ENCODE assay signal across 28 mouse cellular contexts in genomic region chr2:49684808-49685207, GRCm38 (mm10).
A peak's percentile ranks its signal among the peaks of the same experiment; 100 is the strongest.
DNase-seq lines count a peak whose midpoint lies in the region; ATAC-seq and TF ChIP-seq lines count a peak whose summit lies in the region.
"Had no signal": no experiment of that assay in that cellular context is flagged by ENCODE, and none has a peak within 500 bp of the region (broad histone marks: within the 10 kb centered on the region; RNA-seq: fewer than 3 reads in every experiment).

No protein-coding gene starts in this region.

- H3K9ac ChIP-seq in forebrain, embryonic 12.5 days = no peak overlapping the region
- H3K9ac ChIP-seq in forebrain, postnatal 0 days = no peak overlapping the region
- no peak overlapping the region for H3K9ac ChIP-seq in intestine, embryonic 14.5 days (ENCODE audit: low read length)
- no peak overlapping the region for H3K9ac ChIP-seq in intestine, embryonic 16.5 days (ENCODE audit: low read depth, low read length)
- H3K9ac ChIP-seq in lung, postnatal 0 days (replicated peaks; ENCODE audit: low read depth) = no peak overlapping the region
- H3K9ac ChIP-seq: heart, embryonic 13.5 days; intestine, embryonic 15.5 days; limb, embryonic 15.5 days; liver, embryonic 13.5 days; neural tube, embryonic 12.5 days had no signal

- H3K4me2 ChIP-seq in forebrain, embryonic 12.5 days = no peak overlapping the region
- H3K4me2 ChIP-seq in forebrain, postnatal 0 days (ENCODE audit: low read depth) = no peak overlapping the region
- no peak overlapping the region for H3K4me2 ChIP-seq in intestine, embryonic 14.5 days (ENCODE audit: low read length)
- H3K4me2 ChIP-seq in intestine, embryonic 16.5 days (ENCODE audit: low read depth, low read length) = no peak overlapping the region
- H3K4me2 ChIP-seq in lung, postnatal 0 days (replicated peaks; ENCODE audit: low read depth, low read length) = no peak overlapping the region
- H3K4me2 ChIP-seq: heart, embryonic 13.5 days; intestine, embryonic 15.5 days; limb, embryonic 15.5 days; liver, embryonic 13.5 days; midbrain, embryonic 11.5 days; neural tube, embryonic 12.5 days had no signal

- no peak for DNase-seq in forebrain, postnatal 0 days
- peak; percentile 39 for DNase-seq in intestine, embryonic 14.5 days (ENCODE audit: low spot score)
- DNase-seq in A20 (ENCODE audit: low read depth, low spot score) = peak; percentile 44
- DNase-seq in limb, embryonic 10.5 days (ENCODE audit: low spot score) = no peak
- no peak for DNase-seq in lung, postnatal 0 days (ENCODE audit: low spot score)
- DNase-seq in right cerebral cortex, adult 2 months (ENCODE audit: low spot score in 2 of 2) = no peak
- DNase-seq: adrenal gland, postnatal 25 days; cerebellum, adult 18-20 months; cerebellum, postnatal 10 days; gastrocnemius, postnatal 25 days; heart, adult 2 months; heart, postnatal 10 days; kidney, adult 8-10 months; kidney, postnatal 4 days; liver, embryonic 13.5 days; lung, adult 18-20 months; lung, postnatal 10 days; thymus, postnatal 4 days had no signal

- peaks cover 28% of the 10 kb centered on the region for H3K4me1 ChIP-seq in forebrain, embryonic 12.5 days
- H3K4me1 ChIP-seq in forebrain, postnatal 0 days (ENCODE audit: insufficient read depth) = 0 out of 2 replicates have a peak, but pooled peaks cover under 1% of the 10 kb centered on the region
- H3K4me1 ChIP-seq in intestine, embryonic 14.5 days (replicated peaks; ENCODE audit: control insufficient read depth, insufficient read depth, low read length) = no peaks in the 10 kb centered on the region
- no peaks in the 10 kb centered on the region for H3K4me1 ChIP-seq in intestine, embryonic 16.5 days (ENCODE audit: control insufficient read depth, insufficient read depth, low read length)
- H3K4me1 ChIP-seq in limb, embryonic 10.5 days = peaks cover 21% of the 10 kb centered on the region
- no peaks in the 10 kb centered on the region for H3K4me1 ChIP-seq in lung, postnatal 0 days (ENCODE audit: insufficient read depth, low read depth, low read length)
- H3K4me1 ChIP-seq: heart, embryonic 13.5 days; intestine, embryonic 15.5 days; liver, embryonic 13.5 days had no signal

- no peak for TF ChIP-seq CTCF in forebrain, postnatal 0 days (IDR thresholded peaks at IDR 0.05; ENCODE audit: low read depth)
- no peak for TF ChIP-seq CTCF in lung, postnatal 0 days (IDR thresholded peaks at IDR 0.05)

- no peak for ATAC-seq in forebrain, embryonic 12.5 days (ENCODE audit: low FRiP score)
- ATAC-seq in forebrain, postnatal 0 days = no peak
- ATAC-seq in intestine, embryonic 14.5 days (replicated peaks; ENCODE audit: low FRiP score, low TSS enrichment, low read depth) = no peak
- no peak for ATAC-seq in intestine, embryonic 16.5 days
- no peak for ATAC-seq in lung, postnatal 0 days
- ATAC-seq: intestine, embryonic 15.5 days had no signal

- no peak for TF ChIP-seq EP300 in lung, postnatal 0 days (IDR thresholded peaks at IDR 0.05)

- WGBS in forebrain, embryonic 12.5 days = 66% methylated on average over 2 of the region's 2 CpGs
- WGBS in forebrain, postnatal 0 days = 70% methylated on average over 2 of the region's 2 CpGs
- 70% methylated on average over 2 of the region's 2 CpGs for WGBS in intestine, embryonic 14.5 days
- 60% methylated on average over 2 of the region's 2 CpGs for WGBS in intestine, embryonic 16.5 days
- 87% methylated on average over 2 of the region's 2 CpGs for WGBS in limb, embryonic 10.5 days
- 83% methylated on average over 2 of the region's 2 CpGs for WGBS in lung, postnatal 0 days

- H3K36me3 ChIP-seq in forebrain, embryonic 12.5 days (replicated peaks) = peaks cover 31% of the 10 kb centered on the region
- H3K36me3 ChIP-seq in forebrain, postnatal 0 days (ENCODE audit: insufficient read depth) = peaks cover 5% of the 10 kb centered on the region; the same call in 1 of the 2 replicates
- no peaks in the 10 kb centered on the region for H3K36me3 ChIP-seq in intestine, embryonic 14.5 days (ENCODE audit: control insufficient read depth, insufficient read depth, low read length)
- H3K36me3 ChIP-seq in intestine, embryonic 16.5 days (ENCODE audit: control insufficient read depth, insufficient read depth, low read length) = no peaks in the 10 kb centered on the region
- H3K36me3 ChIP-seq in limb, embryonic 10.5 days = peaks cover 14% of the 10 kb centered on the region
- H3K36me3 ChIP-seq in lung, postnatal 0 days (ENCODE audit: insufficient read depth, low read length) = no peaks in the 10 kb centered on the region
- H3K36me3 ChIP-seq: heart, embryonic 13.5 days; intestine, embryonic 15.5 days; limb, embryonic 15.5 days; liver, embryonic 13.5 days had no signal

- 0 out of 2 replicates have a peak overlapping the region, but pooled peaks have one; percentile 13 for H3K27ac ChIP-seq in forebrain, embryonic 12.5 days
- H3K27ac ChIP-seq in forebrain, postnatal 0 days (ENCODE audit: low read depth, low read length) = no peak overlapping the region
- no peak overlapping the region for H3K27ac ChIP-seq in intestine, embryonic 14.5 days (ENCODE audit: low read depth)
- no peak overlapping the region for H3K27ac ChIP-seq in intestine, embryonic 16.5 days (ENCODE audit: low read length)
- 0 out of 2 replicates have a peak overlapping the region, but pooled peaks have one; percentile 31 for H3K27ac ChIP-seq in limb, embryonic 10.5 days
- H3K27ac ChIP-seq in lung, postnatal 0 days (ENCODE audit: low read length) = no peak overlapping the region
- H3K27ac ChIP-seq: heart, adult 2 months; heart, embryonic 13.5 days; intestine, embryonic 15.5 days; kidney, postnatal 0 days; limb, embryonic 15.5 days; liver, embryonic 13.5 days; macrophage; neural tube, embryonic 12.5 days had no signal

- no peak overlapping the region for H3K4me3 ChIP-seq in forebrain, embryonic 12.5 days (replicated peaks)
- no peak overlapping the region for H3K4me3 ChIP-seq in forebrain, postnatal 0 days (ENCODE audit: low read depth, low read length)
- no peak overlapping the region for H3K4me3 ChIP-seq in intestine, embryonic 14.5 days (ENCODE audit: low read depth, low read length)
- no peak overlapping the region for H3K4me3 ChIP-seq in intestine, embryonic 16.5 days (ENCODE audit: low read length)
- no peak overlapping the region for H3K4me3 ChIP-seq in limb, embryonic 10.5 days
- H3K4me3 ChIP-seq in lung, postnatal 0 days (ENCODE audit: low read depth, low read length) = no peak overlapping the region
- H3K4me3 ChIP-seq: erythroblast, embryonic 14.5 days; heart, adult 2 months; heart, embryonic 13.5 days; intestine, embryonic 15.5 days; limb, embryonic 15.5 days; liver, embryonic 13.5 days; neural tube, embryonic 12.5 days had no signal

- no peaks in the 10 kb centered on the region for H3K9me3 ChIP-seq in forebrain, embryonic 12.5 days
- no peaks in the 10 kb centered on the region for H3K9me3 ChIP-seq in forebrain, postnatal 0 days (ENCODE audit: low read length)
- no peaks in the 10 kb centered on the region for H3K9me3 ChIP-seq in intestine, embryonic 14.5 days (ENCODE audit: control insufficient read depth, low read length)
- no peaks in the 10 kb centered on the region for H3K9me3 ChIP-seq in intestine, embryonic 16.5 days (ENCODE audit: control insufficient read depth, low read length)
- no peaks in the 10 kb centered on the region for H3K9me3 ChIP-seq in limb, embryonic 10.5 days (replicated peaks)
- no peaks in the 10 kb centered on the region for H3K9me3 ChIP-seq in lung, postnatal 0 days (ENCODE audit: low read length)
- H3K9me3 ChIP-seq: heart, embryonic 13.5 days; intestine, embryonic 15.5 days; limb, embryonic 15.5 days; liver, embryonic 13.5 days; neural tube, embryonic 12.5 days had no signal

- no peaks in the 10 kb centered on the region for H3K27me3 ChIP-seq in forebrain, embryonic 12.5 days
- no peaks in the 10 kb centered on the region for H3K27me3 ChIP-seq in forebrain, postnatal 0 days (ENCODE audit: insufficient read depth, low read length)
- H3K27me3 ChIP-seq in intestine, embryonic 14.5 days (replicated peaks; ENCODE audit: control insufficient read depth, insufficient read depth, low read length) = no peaks in the 10 kb centered on the region
- no peaks in the 10 kb centered on the region for H3K27me3 ChIP-seq in intestine, embryonic 16.5 days (replicated peaks; ENCODE audit: control insufficient read depth, insufficient read depth, low read length)
- H3K27me3 ChIP-seq in limb, embryonic 10.5 days (ENCODE audit: low read depth, poor library complexity, severe bottlenecking) = no peaks in the 10 kb centered on the region
- H3K27me3 ChIP-seq in lung, postnatal 0 days (replicated peaks; ENCODE audit: insufficient read depth, low read length) = no peaks in the 10 kb centered on the region
- H3K27me3 ChIP-seq: heart, embryonic 13.5 days; intestine, embryonic 15.5 days; limb, embryonic 15.5 days; liver, embryonic 13.5 days; neural tube, embryonic 12.5 days had no signal

Comparison
In these comparisons a context has a peak if more than half of its experiments do, and no peak if none do; other contexts are left out.
1. H3K27ac ChIP-seq: peak in forebrain, embryonic 12.5 days (single experiment) and limb, embryonic 10.5 days (single experiment); none in forebrain, postnatal 0 days (single experiment), intestine, embryonic 14.5 days (single experiment), intestine, embryonic 16.5 days (single experiment) and lung, postnatal 0 days (single experiment).
2. DNase-seq: peak in intestine, embryonic 14.5 days (single experiment) and A20 (single experiment); none in forebrain, postnatal 0 days (single experiment), limb, embryonic 10.5 days (single experiment), lung, postnatal 0 days (single experiment) and right cerebral cortex, adult 2 months (0 of 2).